Mouse (Mus musculus) CD4-positive, CD25-positive, alpha-beta regulatory T cell, adult 2 months (primary cell): Measurements from ENCODE around the gene Grb10.

Experiments used
- DNase-seq: peaks from one replicate; pipeline ENCODE4 v3.0.0-alpha.2; 2012; ENCODE audit warnings: low read depth, low spot score

The Grb10 gene

GRCm38 (mm10) chr11:12034371-12034770, 4.1 kb downstream of the Grb10 start:
- no peak for DNase-seq

- no peak for DNase-seq
These were observed 5.7 kb downstream of the Grb10 start for GRCm38 (mm10) chr11:12032831-12033230.

DNA sequence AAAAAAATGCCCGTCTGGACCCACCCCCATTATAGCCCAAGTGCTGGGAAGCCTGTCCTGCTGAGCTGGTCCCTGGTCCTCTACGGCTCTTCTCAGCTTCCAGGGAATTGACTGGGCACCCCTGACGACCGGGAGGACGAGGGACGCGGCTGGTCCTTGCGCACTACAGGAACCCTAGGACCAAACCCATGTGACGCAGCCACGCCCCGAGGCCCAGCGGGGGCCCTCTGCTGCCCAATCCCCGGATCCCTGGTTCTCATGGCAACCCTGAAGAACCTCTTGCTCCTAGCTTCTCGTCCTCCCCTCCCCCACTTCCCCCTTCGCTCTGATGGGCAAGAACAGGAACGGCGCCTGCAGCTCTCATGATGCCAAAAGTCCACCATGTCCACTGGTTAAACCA, 11.8 kb downstream of the Grb10 start:
- DNase-seq, result no peak

- DNase-seq, result peak; percentile 23
These were observed 12.5 kb downstream of the Grb10 start for GRCm38 (mm10) chr11:12025756-12026593.

DNA sequence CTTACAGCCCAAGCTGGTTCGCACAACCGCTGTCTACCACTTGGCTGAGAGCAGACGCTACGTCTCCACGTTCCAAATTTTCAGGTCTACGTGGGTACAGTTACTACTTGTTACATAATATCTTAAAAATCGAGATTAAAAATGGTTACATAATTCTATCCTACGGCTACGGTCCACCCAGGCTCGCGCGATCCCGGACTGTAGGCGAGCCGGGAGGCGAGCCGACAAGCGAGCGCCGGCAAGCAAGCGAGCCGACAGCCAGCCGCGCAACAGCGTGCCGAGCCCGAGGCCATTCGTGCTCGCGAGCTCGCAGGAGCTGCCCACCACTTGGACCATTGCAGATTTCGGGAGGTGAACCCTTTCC, 13.1 kb downstream of the Grb10 start:
- no peak for DNase-seq

- DNase-seq, result no peak
These were observed 15.4 kb downstream of the Grb10 start for GRCm38 (mm10) chr11:12023051-12023450.

DNA sequence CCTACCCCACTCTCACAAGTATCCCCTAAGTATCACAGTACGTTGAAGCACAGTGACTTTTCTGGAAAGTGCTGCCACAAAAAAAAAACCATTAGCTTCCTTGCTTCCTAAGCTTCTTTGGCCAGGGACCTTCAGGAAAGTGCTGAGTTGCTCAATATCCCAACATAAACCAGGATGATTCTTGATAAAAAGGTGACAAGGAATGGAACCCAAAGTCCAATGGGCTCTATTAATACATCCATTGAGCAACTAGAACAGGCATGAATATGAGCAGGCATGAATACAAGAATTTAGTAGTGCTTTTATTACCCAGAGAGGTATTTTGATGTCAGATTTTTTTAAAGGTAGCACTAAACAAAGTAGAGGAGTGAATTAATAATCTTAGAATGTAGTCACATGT, 18.8 kb downstream of the Grb10 start:
- DNase-seq, result no peak

GRCm38 (mm10) chr11:12018604-12019003, 19.9 kb downstream of the Grb10 start:
- DNase-seq, result no peak

DNA sequence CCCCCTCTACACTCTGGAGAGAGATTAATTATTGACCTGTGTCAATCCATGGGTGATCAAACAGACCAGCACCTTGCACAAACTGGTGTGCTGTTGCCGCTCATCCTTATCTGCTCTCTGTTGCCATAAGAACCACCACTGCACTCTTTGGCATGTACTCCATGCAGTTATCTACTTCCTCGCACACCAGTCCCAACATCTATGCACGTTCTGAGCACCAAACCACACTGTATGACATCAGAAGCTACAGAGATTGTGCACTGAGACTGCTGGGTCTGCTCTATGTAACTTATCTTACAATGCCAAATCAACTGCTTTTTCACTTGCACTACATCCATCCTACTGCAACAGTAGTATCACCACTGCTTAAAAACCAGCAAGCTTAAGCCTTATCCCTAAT, 28.4 kb downstream of the Grb10 start:
- DNase-seq, result no peak

DNA sequence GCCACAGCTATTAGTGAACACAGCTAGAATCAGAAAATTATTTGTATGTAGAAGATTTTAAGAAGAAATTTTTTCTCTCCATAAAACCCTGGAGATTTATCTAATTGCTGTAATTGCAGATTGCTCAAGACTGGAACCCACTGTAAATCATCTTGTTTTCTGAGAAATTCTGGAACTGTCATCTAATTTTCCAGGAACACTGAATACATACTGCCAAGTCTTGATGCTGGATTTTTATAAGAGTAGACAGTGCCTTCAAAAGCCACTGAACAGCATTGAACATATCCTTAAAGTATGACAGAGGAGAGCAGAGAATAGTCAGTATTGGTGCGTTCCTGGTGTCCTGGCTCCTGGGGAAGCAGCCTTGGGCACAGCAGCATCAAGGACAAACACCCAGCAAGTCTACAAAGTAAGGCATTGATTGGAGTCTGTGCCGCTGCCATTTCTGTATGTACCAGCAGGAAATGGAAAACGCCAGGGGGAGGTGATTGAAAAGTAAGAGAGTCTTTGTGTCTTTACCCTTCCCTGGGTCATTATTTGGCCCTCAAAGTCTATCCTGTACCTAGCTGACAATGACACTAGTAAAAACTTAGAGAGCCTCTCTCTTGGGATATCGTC, 38.1 kb downstream of the Grb10 start:
- DNase-seq, result no peak

DNA sequence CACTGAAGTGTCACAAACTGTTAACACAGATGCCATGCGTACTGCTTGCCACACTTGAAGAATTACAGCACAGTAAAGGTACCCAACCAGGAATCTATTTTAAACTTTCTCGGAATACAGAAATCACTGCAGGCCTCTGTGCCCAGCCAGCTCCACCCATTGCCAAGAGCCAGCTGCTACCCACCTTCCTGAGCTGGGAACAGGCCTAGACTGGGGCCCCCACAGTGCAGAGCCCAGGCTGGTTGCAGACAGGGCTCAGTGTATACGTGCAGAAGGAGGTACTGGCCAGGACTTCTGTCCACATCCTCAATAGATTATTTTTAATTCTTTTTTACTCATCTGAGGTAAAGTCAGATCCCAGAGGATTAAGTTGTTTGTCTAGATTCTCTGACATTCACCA, 39.6 kb downstream of the Grb10 start:
- no peak for DNase-seq

GRCm38 (mm10) chr11:11997045-11997444, 41.4 kb downstream of the Grb10 start:
- DNase-seq, result no peak

DNA sequence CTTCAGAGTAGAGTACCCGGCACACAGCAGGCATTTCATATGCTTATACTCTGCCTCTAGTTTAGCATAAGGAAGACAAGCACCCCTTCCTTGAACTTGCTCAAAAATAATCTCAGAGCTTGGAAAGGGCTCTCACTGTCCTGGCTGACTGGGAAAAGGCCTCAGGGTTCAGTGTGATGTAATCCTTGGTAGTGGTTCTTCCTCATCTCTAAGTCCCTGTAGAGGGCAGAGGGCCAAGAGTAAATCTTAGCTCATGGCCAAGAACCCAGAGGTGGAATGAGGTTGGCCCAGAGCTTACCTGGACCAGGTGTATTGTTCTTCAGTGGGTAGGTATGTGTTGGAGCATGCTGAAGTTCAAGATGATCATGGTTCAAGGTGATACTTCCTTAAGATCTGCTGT, 43.1 kb downstream of the Grb10 start:
- no peak for DNase-seq

GRCm38 (mm10) chr11:11993807-11994206, 44.7 kb downstream of the Grb10 start:
- no peak for DNase-seq

DNA sequence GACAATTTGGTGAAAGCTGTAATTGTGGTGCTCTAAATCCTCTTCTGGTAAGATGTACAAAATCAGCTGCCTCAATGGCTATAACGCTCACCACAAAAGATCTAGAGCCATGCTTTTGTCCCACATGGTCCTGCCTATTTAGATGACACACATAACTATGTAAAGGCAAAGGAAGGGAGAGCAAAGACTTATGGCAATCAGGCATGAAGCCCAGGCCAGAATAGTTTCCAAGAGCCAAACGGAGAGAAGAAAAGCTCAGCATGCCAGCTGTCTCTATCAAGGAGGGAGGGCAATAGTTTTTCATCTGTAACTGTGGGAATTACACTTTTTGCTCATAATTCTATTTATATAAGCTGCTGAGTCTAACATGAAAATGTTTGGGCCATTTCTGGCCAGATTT, 45.3 kb downstream of the Grb10 start:
- no peak for DNase-seq

DNA sequence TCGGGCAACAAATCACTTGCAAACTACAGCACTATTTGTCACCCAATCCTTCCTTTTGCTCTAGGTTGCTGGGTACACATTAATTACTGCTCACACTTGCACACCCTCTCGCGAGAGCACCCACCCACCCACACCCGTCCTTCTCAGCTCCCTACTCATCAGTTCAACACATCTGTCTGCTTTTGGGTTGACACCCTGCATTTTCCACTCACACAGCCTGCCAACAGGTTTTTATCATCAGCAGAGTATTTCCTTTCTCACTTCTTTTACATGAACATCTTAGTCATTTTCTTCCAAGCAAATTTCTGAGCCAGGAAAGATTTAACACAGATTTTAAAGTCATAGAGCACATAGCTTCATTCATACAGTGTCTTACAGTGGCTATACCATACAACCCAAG, 48.6 kb downstream of the Grb10 start:
- no peak for DNase-seq

DNA sequence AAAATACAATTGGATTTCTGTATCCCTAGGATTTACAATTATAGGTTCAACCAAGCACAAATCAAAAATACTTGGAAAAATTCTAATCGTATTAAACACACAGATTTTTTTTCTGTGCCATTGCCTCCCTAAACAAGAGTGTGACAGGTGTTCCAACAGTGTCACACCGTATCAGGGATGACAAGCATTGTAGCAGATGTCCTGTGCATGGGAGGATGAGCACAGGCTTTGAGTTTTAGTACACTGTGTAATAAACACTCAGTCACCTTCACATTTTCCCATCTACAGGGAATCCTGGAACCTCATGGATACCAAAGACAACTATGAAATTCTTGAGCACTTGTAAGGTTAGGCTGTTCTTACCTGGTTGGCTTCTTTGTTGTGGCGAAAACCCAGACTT, 51.2 kb downstream of the Grb10 start:
- no peak for DNase-seq

DNA sequence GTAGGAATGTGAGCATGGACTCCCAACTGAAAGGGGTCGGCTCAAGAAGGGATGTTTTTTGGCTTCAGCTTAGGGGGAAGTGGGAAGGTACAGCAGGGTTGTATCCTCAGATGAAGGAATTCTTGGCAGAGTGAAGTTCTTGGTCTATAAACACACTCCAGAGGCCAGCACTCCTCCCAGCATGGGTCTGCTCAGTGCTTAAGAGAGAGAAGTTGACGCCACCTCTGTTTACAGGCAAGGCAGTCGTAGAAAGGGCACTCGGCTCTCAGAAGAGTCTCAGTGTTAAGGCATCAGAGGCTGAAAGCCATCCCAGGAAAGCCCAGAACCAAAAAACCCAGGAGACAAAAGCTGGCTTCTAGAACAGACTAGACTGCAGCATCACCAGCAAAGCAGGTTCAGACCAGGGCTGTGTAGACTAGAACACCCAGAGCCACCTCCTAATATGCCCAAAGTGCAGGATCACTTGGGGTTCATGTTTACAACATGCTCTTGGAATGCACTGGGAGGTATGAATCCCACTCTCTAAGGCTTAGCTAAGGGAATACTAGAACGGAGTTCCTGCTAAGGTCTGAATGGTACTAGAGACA, 59.8 kb downstream of the Grb10 start:
- DNase-seq, result no peak

DNA sequence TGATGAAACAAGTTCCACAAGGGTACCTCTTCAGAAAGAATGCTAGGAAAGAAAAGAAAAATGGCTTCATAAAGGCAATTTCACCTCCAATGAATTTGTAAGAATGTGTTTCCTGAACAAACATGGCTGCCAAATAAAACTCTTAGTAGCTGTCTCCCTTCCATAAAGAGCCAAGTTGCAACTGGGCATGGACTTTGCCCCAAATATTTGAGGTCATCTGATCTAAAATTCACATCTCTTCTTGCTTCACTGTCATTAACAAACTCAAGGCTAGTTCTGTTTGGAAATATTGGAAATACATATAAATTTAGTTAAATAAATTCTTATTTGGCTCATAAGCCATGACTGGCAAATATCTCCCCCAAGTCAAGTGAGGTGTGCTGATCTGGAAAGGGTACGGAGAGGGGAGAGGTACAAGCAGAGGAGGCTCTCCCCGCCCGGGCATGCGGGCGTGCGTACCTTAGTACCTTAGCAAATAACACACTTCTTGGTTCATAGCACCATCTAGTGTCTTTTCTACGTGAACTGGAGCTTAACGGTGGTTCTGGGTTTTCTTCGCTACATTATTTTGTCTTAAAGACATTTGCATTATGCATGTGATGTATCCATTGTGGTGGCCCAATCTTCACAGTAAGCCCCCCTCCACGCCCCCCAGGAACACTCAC, 63.8 kb downstream of the Grb10 start:
- DNase-seq, result peak; percentile 83

GRCm38 (mm10) chr11:11973366-11974014, 65.0 kb downstream of the Grb10 start:
- DNase-seq, result peak; percentile 83

- DNase-seq, result no peak
These were observed 65.9 kb downstream of the Grb10 start for GRCm38 (mm10) chr11:11972401-11973110.
